In the genomic region with DNA sequence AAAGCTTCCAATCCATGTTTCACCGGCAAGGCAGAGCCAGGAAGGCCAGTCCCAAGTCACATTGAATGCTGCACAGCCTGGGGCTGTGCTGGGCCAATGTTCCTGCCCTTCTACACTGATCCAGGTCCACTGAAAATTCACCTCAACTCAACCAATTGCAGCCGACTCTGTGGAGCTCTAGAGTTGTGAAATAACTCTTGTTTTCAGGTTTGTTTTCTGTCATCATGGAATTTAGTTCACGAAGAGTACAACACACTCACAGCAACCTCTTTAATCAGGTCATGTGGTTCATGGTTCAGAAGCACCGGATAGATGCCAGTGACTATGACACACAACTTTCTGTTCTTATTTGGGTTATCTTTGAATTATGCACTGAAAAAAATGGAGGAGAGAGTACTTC, we compare ENCODE assay signal across 21 mouse cellular contexts.
DNase-seq lines count a peak whose midpoint lies in the region; ATAC-seq and TF ChIP-seq lines count a peak whose summit lies in the region.
"Had no signal": no experiment of that assay in that cellular context is flagged by ENCODE, and none has a peak within 500 bp of the region (broad histone marks: within the 10 kb centered on the region; RNA-seq: fewer than 3 reads in every experiment).

No protein-coding gene starts in this region.

- no peak overlapping the region for H3K9ac ChIP-seq in hindbrain, embryonic 14.5 days
- H3K9ac ChIP-seq in hindbrain, embryonic 11.5 days (ENCODE audit: low read depth, low read length): no peak overlapping the region
- no peak overlapping the region for H3K9ac ChIP-seq in midbrain, embryonic 11.5 days (ENCODE audit: low read length)
- H3K9ac ChIP-seq in midbrain, embryonic 14.5 days (replicated peaks; ENCODE audit: low read length): no peak overlapping the region
- H3K9ac ChIP-seq in heart, adult 2 months (ENCODE audit: low read depth, low read length): no peak overlapping the region
- H3K9ac ChIP-seq: embryonic facial prominence, embryonic 15.5 days; intestine, embryonic 15.5 days had no signal

- H3K4me2 ChIP-seq in hindbrain, embryonic 14.5 days (replicated peaks): no peak overlapping the region
- H3K4me2 ChIP-seq in hindbrain, embryonic 11.5 days (replicated peaks; ENCODE audit: low read depth, low read length): no peak overlapping the region
- H3K4me2 ChIP-seq in midbrain, embryonic 11.5 days: no peak overlapping the region
- H3K4me2 ChIP-seq in midbrain, embryonic 14.5 days (ENCODE audit: low read length): no peak overlapping the region
- H3K4me2 ChIP-seq: embryonic facial prominence, embryonic 15.5 days; intestine, embryonic 15.5 days had no signal

- H3K36me3 ChIP-seq in hindbrain, embryonic 14.5 days (replicated peaks; ENCODE audit: control insufficient read depth, insufficient read depth): peaks cover 64% of the 10 kb centered on the region
- no peaks in the 10 kb centered on the region for H3K36me3 ChIP-seq in hindbrain, embryonic 11.5 days (ENCODE audit: control insufficient read depth, insufficient read depth, low read length)
- no peaks in the 10 kb centered on the region for H3K36me3 ChIP-seq in midbrain, embryonic 11.5 days (ENCODE audit: control insufficient read depth, insufficient read depth, low read length)
- H3K36me3 ChIP-seq in midbrain, embryonic 14.5 days (ENCODE audit: control insufficient read depth, insufficient read depth, low read length): peaks cover 39% of the 10 kb centered on the region
- H3K36me3 ChIP-seq in heart, adult 2 months (ENCODE audit: control insufficient read depth, insufficient read depth, low read length): no peaks in the 10 kb centered on the region
- H3K36me3 ChIP-seq: embryonic facial prominence, embryonic 15.5 days; heart, embryonic 10.5 days; intestine, embryonic 15.5 days had no signal

- no peaks in the 10 kb centered on the region for H3K9me3 ChIP-seq in hindbrain, embryonic 14.5 days (ENCODE audit: control insufficient read depth, low read length)
- no peaks in the 10 kb centered on the region for H3K9me3 ChIP-seq in hindbrain, embryonic 11.5 days (ENCODE audit: control insufficient read depth, low read length)
- H3K9me3 ChIP-seq in midbrain, embryonic 11.5 days (ENCODE audit: control insufficient read depth, low read length): no peaks in the 10 kb centered on the region
- no peaks in the 10 kb centered on the region for H3K9me3 ChIP-seq in midbrain, embryonic 14.5 days (ENCODE audit: control insufficient read depth, low read length)
- H3K9me3 ChIP-seq: embryonic facial prominence, embryonic 15.5 days; forebrain, embryonic 10.5 days; heart, embryonic 10.5 days; intestine, embryonic 15.5 days had no signal

- H3K4me1 ChIP-seq in hindbrain, embryonic 14.5 days (replicated peaks; ENCODE audit: control insufficient read depth, insufficient read depth, low read length): peaks cover 24% of the 10 kb centered on the region
- 0 out of 2 replicates have a peak, but pooled peaks cover 2% of the 10 kb centered on the region for H3K4me1 ChIP-seq in hindbrain, embryonic 11.5 days (replicated peaks; ENCODE audit: control insufficient read depth, insufficient read depth, low read length)
- peaks cover 27% of the 10 kb centered on the region for H3K4me1 ChIP-seq in midbrain, embryonic 11.5 days (ENCODE audit: control insufficient read depth, insufficient read depth, low read length)
- peaks cover 22% of the 10 kb centered on the region for H3K4me1 ChIP-seq in midbrain, embryonic 14.5 days (ENCODE audit: control insufficient read depth, insufficient read depth, low read length)
- no peaks in the 10 kb centered on the region for H3K4me1 ChIP-seq in heart, adult 2 months (ENCODE audit: control insufficient read depth, insufficient read depth, low read length)
- H3K4me1 ChIP-seq: embryonic facial prominence, embryonic 15.5 days; heart, embryonic 10.5 days; intestine, embryonic 15.5 days had no signal

- intact Hi-C loops in heart, adult 2 months (cut with DNase I): no loop called here

- H3K27ac ChIP-seq in hindbrain, embryonic 14.5 days: 0 out of 2 replicates have a peak overlapping the region, but pooled peaks have one; percentile 45
- no peak overlapping the region for H3K27ac ChIP-seq in hindbrain, embryonic 11.5 days (ENCODE audit: low read depth, low read length)
- H3K27ac ChIP-seq in midbrain, embryonic 11.5 days (ENCODE audit: low read depth, low read length): peak overlapping the region; percentile 17; the same call in 1 of the 2 replicates
- peak overlapping the region; percentile 46 for H3K27ac ChIP-seq in midbrain, embryonic 14.5 days (replicated peaks; ENCODE audit: low read depth, low read length)
- H3K27ac ChIP-seq in heart, adult 2 months: no peak overlapping the region
- H3K27ac ChIP-seq: embryonic facial prominence, embryonic 15.5 days; heart, embryonic 10.5 days; intestine, embryonic 15.5 days had no signal

- no peak overlapping the region for H3K4me3 ChIP-seq in hindbrain, embryonic 14.5 days (replicated peaks; ENCODE audit: low read length)
- no peak overlapping the region for H3K4me3 ChIP-seq in hindbrain, embryonic 11.5 days (ENCODE audit: low read depth, low read length)
- no peak overlapping the region for H3K4me3 ChIP-seq in midbrain, embryonic 11.5 days (ENCODE audit: low read depth, low read length)
- no peak overlapping the region for H3K4me3 ChIP-seq in midbrain, embryonic 14.5 days (replicated peaks; ENCODE audit: low read depth, low read length)
- H3K4me3 ChIP-seq in heart, adult 2 months: no peak overlapping the region
- H3K4me3 ChIP-seq: embryonic facial prominence, embryonic 15.5 days; erythroblast, embryonic 14.5 days; forebrain, embryonic 10.5 days; heart, embryonic 10.5 days; intestine, embryonic 15.5 days had no signal

- no peak for ATAC-seq in hindbrain, embryonic 14.5 days (ENCODE audit: low FRiP score)
- ATAC-seq in hindbrain, embryonic 11.5 days (ENCODE audit: low FRiP score): no peak
- ATAC-seq in midbrain, embryonic 11.5 days (ENCODE audit: low FRiP score): no peak
- no peak for ATAC-seq in midbrain, embryonic 14.5 days (ENCODE audit: low FRiP score, low TSS enrichment)
- ATAC-seq: forebrain, embryonic 16.5 days; intestine, embryonic 15.5 days had no signal

- DNase-seq in gastrocnemius, adult 18-20 months (ENCODE audit: low spot score): peak; percentile 10
- no peak for DNase-seq in gastrocnemius, postnatal 10 days
- no peak for DNase-seq in hindbrain, embryonic 14.5 days (ENCODE audit: low spot score)
- no peak for DNase-seq in hindbrain, embryonic 11.5 days (ENCODE audit: low spot score)
- DNase-seq in midbrain, embryonic 11.5 days (ENCODE audit: low spot score, missing footprints): no peak
- DNase-seq in midbrain, embryonic 14.5 days: no peak
- DNase-seq in heart, adult 9 months (ENCODE audit: low spot score in 2 of 2): no peak
- DNase-seq in heart, adult 2 months: no peak
- DNase-seq: adrenal gland, postnatal 10 days; cerebellum, adult 11 months; cerebellum, adult 8-10 months; cerebellum, postnatal 14 days; embryo, embryonic 11 days; heart, postnatal 10 days; heart, postnatal 4 days had no signal

- no peak for TF ChIP-seq POLR2A in heart, adult 2 months (IDR thresholded peaks at IDR 0.05; ENCODE audit: insufficient read depth, low read depth, low read length)

- TF ChIP-seq CTCF in heart, adult 2 months (IDR thresholded peaks at IDR 0.05): no peak

- TF ChIP-seq EP300 in heart, adult 2 months (IDR thresholded peaks at IDR 0.05; ENCODE audit: insufficient read depth, low read depth, low read length): no peak

- H3K79me2 ChIP-seq in heart, adult 2 months (replicated peaks; ENCODE audit: control insufficient read depth, insufficient read depth, low read length): no peaks in the 10 kb centered on the region

- H3K27me3 ChIP-seq in hindbrain, embryonic 14.5 days (ENCODE audit: control insufficient read depth, insufficient read depth, low read length): no peaks in the 10 kb centered on the region
- H3K27me3 ChIP-seq in hindbrain, embryonic 11.5 days (ENCODE audit: control insufficient read depth, insufficient read depth, low read length): no peaks in the 10 kb centered on the region
- no peaks in the 10 kb centered on the region for H3K27me3 ChIP-seq in midbrain, embryonic 11.5 days (ENCODE audit: control insufficient read depth, insufficient read depth, low read length)
- H3K27me3 ChIP-seq in midbrain, embryonic 14.5 days (ENCODE audit: control insufficient read depth, insufficient read depth, low read length): no peaks in the 10 kb centered on the region
- H3K27me3 ChIP-seq in heart, adult 2 months (ENCODE audit: control insufficient read depth, insufficient read depth, low read length): no peaks in the 10 kb centered on the region
- H3K27me3 ChIP-seq: embryonic facial prominence, embryonic 15.5 days; intestine, embryonic 15.5 days had no signal

- WGBS in hindbrain, embryonic 14.5 days: 86% methylated on average over 4 of the region's 4 CpGs
- 84% methylated on average over 4 of the region's 4 CpGs for WGBS in hindbrain, embryonic 11.5 days
- 70% methylated on average over 4 of the region's 4 CpGs for WGBS in midbrain, embryonic 11.5 days
- 75% methylated on average over 4 of the region's 4 CpGs for WGBS in midbrain, embryonic 14.5 days
- 76% methylated on average over 4 of the region's 4 CpGs for WGBS in heart, adult 2 months

Comparison
In these comparisons a context has a peak if more than half of its experiments do, and no peak if none do; other contexts are left out.
1. H3K27ac ChIP-seq: peak in hindbrain, embryonic 14.5 days (single experiment), midbrain, embryonic 11.5 days (single experiment) and midbrain, embryonic 14.5 days (single experiment); none in hindbrain, embryonic 11.5 days (single experiment) and heart, adult 2 months (single experiment).